Mouse (Mus musculus) forebrain, embryonic 14.5 days (tissue): ENCODE results near the gene Prr27. TPM values are rescaled to one million over a fixed set of nuclear protein-coding genes. Genes with fewer than 3 reads are reported as not detected.

ENCODE experiments used
- ATAC-seq: fragments of 200-750 bp; cut with Nextera tagmentation; 2 replicates; pipeline ENCODE4 v1.8.0; 2017; ENCODE audit warnings: mild to moderate bottlenecking, moderate library complexity
- DNase-seq: peaks from one replicate; pipeline ENCODE4 v3.0.0-alpha.2; 2015; ENCODE audit warnings: low spot score
- H3K27ac ChIP-seq: fragments of 300-500 bp; sonication (generic); 2 replicates; pipeline ENCODE4 v1.5.1; 2014; ENCODE audit warnings: low read depth, mild to moderate bottlenecking, control low read depth, low read length, moderate library complexity
- H3K27me3 ChIP-seq: fragments of 300-500 bp; sonication (generic); replicated peaks from 2 replicates; pipeline ENCODE4 v1.6.1; 2014; ENCODE audit warnings: low read length, control low read depth, mixed read lengths; ENCODE audit not compliant: control insufficient read depth, insufficient read depth
- H3K36me3 ChIP-seq: fragments of 300-500 bp; sonication (generic); 2 replicates; pipeline ENCODE4 v1.6.1; 2014; ENCODE audit warnings: low read length, control low read depth; ENCODE audit not compliant: control insufficient read depth, insufficient read depth
- H3K4me1 ChIP-seq: fragments of 300-500 bp; sonication (generic); 2 replicates; pipeline ENCODE4 v1.6.1; 2014; ENCODE audit warnings: antibody characterized with exemption, low read length, control low read depth; ENCODE audit not compliant: control insufficient read depth, insufficient read depth
- H3K4me2 ChIP-seq: fragments of 300-500 bp; sonication (generic); 2 replicates; pipeline ENCODE4 v1.6.1; 2014; ENCODE audit warnings: mild to moderate bottlenecking, control low read depth, low read length
- H3K4me3 ChIP-seq: fragments of 300-500 bp; sonication (generic); 2 replicates; pipeline ENCODE4 v1.5.1; 2014; ENCODE audit warnings: low read depth, low read length, control low read depth
- H3K9ac ChIP-seq: fragments of 300-500 bp; sonication (generic); 2 replicates; pipeline ENCODE4 v1.6.1; 2014; ENCODE audit warnings: mild to moderate bottlenecking, low read length, control low read depth, moderate library complexity
- H3K9me3 ChIP-seq: fragments of 300-500 bp; sonication (generic); replicated peaks from 2 replicates; pipeline ENCODE4 v1.6.1; 2016; ENCODE audit warnings: low read length, control low read depth, mixed read lengths; ENCODE audit not compliant: control insufficient read depth
- WGBS: fragments of 180-500 bp; shearing (Covaris S2); extraction: QIAGEN DNeasy Blood & Tissue Kit; methylation state at CpG from one replicate; pipeline ENCODE4 v1.1.7; 2014; 5-methylcytosine and 5-hydroxymethylcytosine counted together
- polyA plus RNA-seq: library from polyadenylated mRNA; unstranded; fragments of >200 nt; fragmentation: Nextera tagmentation; extraction: Ambion mirVana; gene quantifications from 2 replicates; pipeline ENCODE4 v1.2.1, GENCODE M21; 2014

The Prr27 gene
- not detected in 2 replicates for polyA plus RNA-seq

- no peak within 1 kb of the TSS for H3K27ac ChIP-seq
- H3K9me3 ChIP-seq = no peaks in the 10 kb centered on the region
- no peak for DNase-seq
- H3K4me3 ChIP-seq = no peak within 1 kb of the TSS
- H3K27me3 ChIP-seq = no peaks in the 10 kb centered on the region
- H3K36me3 ChIP-seq = no peaks in the 10 kb centered on the region
- no peak within 1 kb of the TSS for H3K9ac ChIP-seq
- no peak for ATAC-seq
- no peaks in the 10 kb centered on the region for H3K4me1 ChIP-seq
- WGBS = 85% methylated on average over 1 of the region's 1 CpGs
- no peak within 1 kb of the TSS for H3K4me2 ChIP-seq
These were observed at the start of gene Prr27 for GRCm38 (mm10) chr5:87825386-87825785. Gene Prr27 (plus strand): TSS chr5:87825686.

DNA sequence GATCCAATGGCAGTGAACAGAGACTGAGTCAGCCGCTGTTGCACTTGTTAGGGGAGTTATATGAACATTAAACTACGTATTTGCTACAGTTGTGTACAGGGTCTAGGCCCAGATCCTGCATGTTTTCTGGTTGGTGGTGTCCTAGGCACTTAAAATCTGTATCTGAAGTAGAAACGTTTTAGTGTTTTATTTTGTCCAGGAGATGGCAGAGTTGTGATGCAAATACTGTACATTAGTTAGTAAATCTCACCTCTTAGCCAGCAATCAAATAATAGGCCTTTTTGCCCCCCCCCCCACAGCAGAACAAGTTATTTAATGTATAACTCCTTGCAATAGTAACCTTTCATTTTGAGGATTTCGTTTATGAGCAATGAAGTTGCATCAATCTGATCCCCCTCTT is 42.8 kb upstream of the Prr27 start:
- Histone ChIP-seq H3K27ac (no peak overlapping the region), H3K4me2 (no peak overlapping the region), H3K36me3 (no peaks in the 10 kb centered on the region), H3K9ac (no peak overlapping the region), H3K9me3 (no peaks in the 10 kb centered on the region), H3K4me3 (no peak overlapping the region), H3K4me1 (no peaks in the 10 kb centered on the region), H3K27me3 (no peaks in the 10 kb centered on the region)
- no peak for ATAC-seq
- WGBS = 55% methylated on average over 4 of the region's 4 CpGs
- peak; percentile 8 for DNase-seq

GRCm38 (mm10) chr5:87807782-87808181 is 17.7 kb upstream of the Prr27 start, which contains the start of gene Csn1s2b:
Gene Csn1s2b (plus strand): TSS chr5:87808082.
- ATAC-seq (no peak), DNase-seq (no peak)
- Histone ChIP-seq H3K36me3 (no peaks in the 10 kb centered on the region), H3K9me3 (no peaks in the 10 kb centered on the region), H3K27ac (no peak within 1 kb of the TSS), H3K4me1 (no peaks in the 10 kb centered on the region), H3K27me3 (no peaks in the 10 kb centered on the region), H3K9ac (no peak within 1 kb of the TSS), H3K4me3 (no peak within 1 kb of the TSS), H3K4me2 (no peak within 1 kb of the TSS)
- WGBS = 84% methylated on average over 2 of the region's 2 CpGs

DNA sequence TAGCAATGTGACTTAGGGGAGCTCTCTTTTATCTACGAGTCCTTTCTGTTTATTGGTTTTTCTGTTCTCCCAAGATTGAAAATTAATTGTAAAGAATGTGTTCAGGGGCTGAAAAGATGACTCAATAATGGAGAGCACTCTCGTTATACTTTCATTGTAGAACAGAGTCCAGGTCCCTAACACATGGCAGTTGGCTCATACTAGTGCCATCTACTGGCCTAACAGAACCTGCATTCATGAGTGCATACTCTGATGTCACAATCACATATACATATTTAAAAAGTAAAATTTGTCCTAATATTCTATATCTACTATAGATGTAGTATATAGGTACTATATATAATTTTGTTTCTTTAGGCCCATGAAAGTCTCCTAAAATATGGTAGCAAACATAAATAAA is 16.2 kb upstream of the Prr27 start:
- H3K4me2 ChIP-seq = no peak overlapping the region
- 50% methylated on average over 2 of the region's 2 CpGs for WGBS
- no peaks in the 10 kb centered on the region for H3K27me3 ChIP-seq
- H3K4me3 ChIP-seq = no peak overlapping the region
- H3K9me3 ChIP-seq = no peaks in the 10 kb centered on the region
- H3K4me1 ChIP-seq = no peaks in the 10 kb centered on the region
- H3K27ac ChIP-seq = no peak overlapping the region
- no peaks in the 10 kb centered on the region for H3K36me3 ChIP-seq
- no peak overlapping the region for H3K9ac ChIP-seq
- DNase-seq (no peak), ATAC-seq (no peak)

- Histone ChIP-seq H3K4me2 (no peak overlapping the region), H3K4me1 (no peaks in the 10 kb centered on the region), H3K27me3 (no peaks in the 10 kb centered on the region), H3K9ac (no peak overlapping the region), H3K27ac (no peak overlapping the region), H3K36me3 (no peaks in the 10 kb centered on the region), H3K9me3 (no peaks in the 10 kb centered on the region), H3K4me3 (no peak overlapping the region)
- 84% methylated on average over 3 of the region's 3 CpGs for WGBS
- ATAC-seq (no peak), DNase-seq (no peak)
These were observed 29.7 kb downstream of the Prr27 start for GRCm38 (mm10) chr5:87855136-87855716.

- no peak for ATAC-seq
- WGBS = 76% methylated on average over 2 of the region's 2 CpGs
- H3K9me3 ChIP-seq = no peaks in the 10 kb centered on the region
These were observed 44.6 kb downstream of the Prr27 start for GRCm38 (mm10) chr5:87870084-87870483.

DNA sequence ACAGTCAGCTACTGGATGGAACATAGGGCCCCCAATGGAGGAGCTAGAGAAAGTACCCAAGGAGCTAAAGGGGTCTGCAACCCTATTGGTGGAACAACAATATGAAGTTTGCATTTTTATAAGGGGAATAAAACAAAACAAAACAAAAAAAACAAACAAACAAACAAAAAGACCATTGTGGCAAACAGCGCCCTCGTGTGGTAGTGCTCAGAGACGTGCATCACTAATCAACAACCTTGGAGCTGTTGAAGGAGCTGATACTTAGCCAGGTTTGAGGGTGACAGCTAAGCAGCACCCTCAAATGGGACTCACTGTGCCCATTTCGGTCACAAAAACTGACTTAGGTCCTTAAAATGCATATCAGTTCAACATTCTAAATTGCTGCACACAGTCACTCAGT is 45.9 kb downstream of the Prr27 start:
- 48% methylated on average over 4 of the region's 4 CpGs for WGBS

More at GRCm38 (mm10) chr5:87870084-87870483, 44.6 kb downstream of the Prr27 start:
- Histone ChIP-seq H3K9ac (no peak overlapping the region), H3K27me3 (no peaks in the 10 kb centered on the region), H3K4me3 (no peak overlapping the region), H3K4me1 (no peaks in the 10 kb centered on the region), H3K27ac (no peak overlapping the region), H3K4me2 (no peak overlapping the region), H3K36me3 (no peaks in the 10 kb centered on the region)
- DNase-seq = no peak

DNA sequence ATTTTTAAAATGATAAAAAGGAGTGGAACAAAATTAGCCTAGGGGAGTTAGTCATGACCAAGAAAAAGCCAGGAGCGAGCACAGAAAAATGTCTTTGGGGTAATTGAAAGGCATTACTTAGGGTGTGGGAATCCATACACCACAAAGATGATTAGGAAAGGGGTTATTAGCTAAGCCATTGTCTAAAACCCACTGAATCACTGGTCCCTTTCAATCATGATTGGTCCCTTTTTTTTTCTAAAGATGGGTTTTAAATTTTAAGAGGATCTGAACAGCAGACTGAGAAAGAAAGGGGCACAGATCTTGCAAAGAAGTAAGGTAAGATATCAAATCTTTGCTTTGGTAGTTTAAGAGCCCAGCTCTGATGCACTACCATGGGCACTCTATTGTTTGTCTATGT is 59.2 kb downstream of the Prr27 start, which contains the start of gene Odam:
TSS of gene Odam (plus strand) at position 301 of the 400 bp plus-strand sequence.
- no peak for ATAC-seq
- Histone ChIP-seq H3K9ac (no peak within 1 kb of the TSS), H3K36me3 (no peaks in the 10 kb centered on the region), H3K9me3 (no peaks in the 10 kb centered on the region), H3K4me2 (no peak within 1 kb of the TSS), H3K4me1 (no peaks in the 10 kb centered on the region), H3K4me3 (no peak within 1 kb of the TSS), H3K27ac (no peak within 1 kb of the TSS), H3K27me3 (no peaks in the 10 kb centered on the region)
- 52% methylated on average over 1 of the region's 1 CpGs for WGBS
- DNase-seq = no peak

More for the DNA sequence above, 45.9 kb downstream of the Prr27 start:
- Histone ChIP-seq H3K4me1 (no peaks in the 10 kb centered on the region), H3K36me3 (no peaks in the 10 kb centered on the region), H3K4me3 (no peak overlapping the region), H3K4me2 (no peak overlapping the region), H3K27ac (no peak overlapping the region), H3K9ac (no peak overlapping the region), H3K9me3 (no peaks in the 10 kb centered on the region), H3K27me3 (no peaks in the 10 kb centered on the region)
- ATAC-seq = no peak
- no peak for DNase-seq
